Mouse (Mus musculus) hindbrain, embryonic 12.5 days (tissue): ENCODE measurements at regions not wholly inside any gene's neighbourhood (a gene's known extent, or its start where the extent isn't known, plus 50 kb on each side); places are given as distances from the start of the nearest gene placed in this dataset.
A peak's percentile ranks its signal among the peaks of the same experiment; 100 is the strongest.

Experiments used
- ATAC-seq: fragments of 200-750 bp; cut with Nextera tagmentation; 2 replicates; pipeline ENCODE4 v1.8.0; 2017; ENCODE audit warnings: moderate TSS enrichment; ENCODE audit not compliant: low FRiP score
- H3K27ac ChIP-seq: fragments of 300-500 bp; sonication (generic); 2 replicates; pipeline ENCODE4 v1.5.1; 2016; ENCODE audit warnings: mild to moderate bottlenecking
- H3K27me3 ChIP-seq: fragments of 300-500 bp; sonication (generic); 2 replicates; pipeline ENCODE4 v1.6.1; 2016; ENCODE audit warnings: mild to moderate bottlenecking
- H3K36me3 ChIP-seq: fragments of 300-500 bp; sonication (generic); 2 replicates; pipeline ENCODE4 v1.6.1; 2016; ENCODE audit warnings: mild to moderate bottlenecking
- H3K4me1 ChIP-seq: fragments of 300-500 bp; sonication (generic); 2 replicates; pipeline ENCODE4 v1.6.1; 2016
- H3K4me2 ChIP-seq: fragments of 300-500 bp; sonication (generic); replicated peaks from 2 replicates; pipeline ENCODE4 v1.6.1; 2016; ENCODE audit warnings: mild to moderate bottlenecking
- H3K4me3 ChIP-seq: fragments of 300-500 bp; sonication (generic); 2 replicates; pipeline ENCODE4 v1.5.1; 2016; ENCODE audit warnings: mild to moderate bottlenecking
- H3K9ac ChIP-seq: fragments of 300-500 bp; sonication (generic); 2 replicates; pipeline ENCODE4 v1.6.1; 2016; ENCODE audit warnings: mild to moderate bottlenecking, moderate library complexity
- H3K9me3 ChIP-seq: fragments of 300-500 bp; sonication (generic); replicated peaks from 2 replicates; pipeline ENCODE4 v1.6.1; 2016; ENCODE audit warnings: mild to moderate bottlenecking
- WGBS: fragments of 180-500 bp; shearing (Covaris S2); methylation state at CpG from one replicate; pipeline ENCODE4 v1.1.7; 2016; 5-methylcytosine and 5-hydroxymethylcytosine counted together

DNA sequence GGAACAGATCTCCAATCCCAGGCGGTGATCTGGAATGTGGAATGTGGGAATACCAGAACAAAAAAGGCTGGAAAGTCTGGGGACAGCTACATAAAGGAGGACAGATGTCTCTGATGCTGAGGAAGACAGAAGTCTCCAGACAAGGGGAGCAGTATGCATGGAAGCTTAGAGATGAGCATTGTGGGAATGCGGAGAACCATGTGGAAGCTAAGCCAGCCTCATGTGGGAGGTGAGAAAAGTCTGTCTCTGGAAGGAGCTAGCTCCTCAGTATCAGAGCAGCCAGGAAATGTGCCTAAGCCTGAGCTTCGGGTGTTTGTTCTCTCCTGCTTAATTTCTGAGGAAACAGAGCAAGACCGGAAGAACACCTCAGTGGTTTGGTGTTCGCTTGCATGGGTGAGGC is 53.4 kb upstream of the Cdh5 start:
- Histone ChIP-seq H3K9ac (no peak overlapping the region), H3K27me3 (no peaks in the 10 kb centered on the region), H3K9me3 (0 out of 2 replicates have a peak, but pooled peaks cover 5% of the 10 kb centered on the region), H3K36me3 (no peaks in the 10 kb centered on the region), H3K27ac (no peak overlapping the region), H3K4me2 (no peak overlapping the region), H3K4me3 (no peak overlapping the region), H3K4me1 (no peaks in the 10 kb centered on the region)
- 80% methylated on average over 5 of the region's 5 CpGs for WGBS
- no peak for ATAC-seq

- no peak for ATAC-seq
- Histone ChIP-seq H3K4me2 (no peak overlapping the region), H3K36me3 (no peaks in the 10 kb centered on the region), H3K27ac (no peak overlapping the region), H3K4me3 (no peak overlapping the region), H3K4me1 (no peaks in the 10 kb centered on the region), H3K27me3 (no peaks in the 10 kb centered on the region), H3K9me3 (0 out of 2 replicates have a peak, but pooled peaks cover 5% of the 10 kb centered on the region), H3K9ac (no peak overlapping the region)
- 90% methylated on average over 6 of the region's 6 CpGs for WGBS
These were observed 52.2 kb upstream of the Cdh5 start for GRCm38 (mm10) chr8:104049181-104049580.

GRCm38 (mm10) chr8:104050694-104051539 is 50.5 kb upstream of the Cdh5 start:
- Histone ChIP-seq H3K4me3 (no peak overlapping the region), H3K4me1 (no peaks in the 10 kb centered on the region), H3K9me3 (no peaks in the 10 kb centered on the region), H3K9ac (no peak overlapping the region), H3K36me3 (no peaks in the 10 kb centered on the region), H3K27ac (no peak overlapping the region), H3K27me3 (no peaks in the 10 kb centered on the region), H3K4me2 (0 out of 2 replicates have a peak overlapping the region, but pooled peaks have one; percentile 3)
- ATAC-seq, result peak; percentile 41
- WGBS, result 32% methylated on average over 15 of the region's 15 CpGs

- no peak for ATAC-seq
- Histone ChIP-seq H3K27me3 (no peaks in the 10 kb centered on the region), H3K4me3 (no peak overlapping the region), H3K4me1 (no peaks in the 10 kb centered on the region), H3K9ac (no peak overlapping the region), H3K36me3 (no peaks in the 10 kb centered on the region), H3K27ac (no peak overlapping the region), H3K4me2 (no peak overlapping the region), H3K9me3 (no peaks in the 10 kb centered on the region)
- 57% methylated on average over 5 of the region's 5 CpGs for WGBS
These were observed 49.9 kb upstream of the Cdh5 start for GRCm38 (mm10) chr8:104051540-104051882.
